Mouse (Mus musculus) E14TG2a.4 (cell line): ENCODE data around the gene Slc35a5.

Experiments used
- H3K27me3 ChIP-seq: 2 replicates; pipeline ENCODE4 v1.6.1; 2014; ENCODE audit warnings: low read length, control low read depth; ENCODE audit not compliant: insufficient read depth
- H3K36me3 ChIP-seq: 2 replicates; pipeline ENCODE4 v1.6.1; 2014; ENCODE audit warnings: low read length, control low read depth; ENCODE audit not compliant: insufficient read depth
- H3K4me1 ChIP-seq: replicated peaks from 2 replicates; pipeline ENCODE4 v1.6.1; 2014; ENCODE audit warnings: low read depth, low read length, control low read depth
- H3K4me3 ChIP-seq: replicated peaks from 2 replicates; pipeline ENCODE4 v1.5.1; 2014; ENCODE audit warnings: mild to moderate bottlenecking, low read length
- H3K9me3 ChIP-seq: 2 replicates; pipeline ENCODE4 v1.6.1; 2014; ENCODE audit warnings: low read length, control low read depth
- CTCF ChIP-seq: conservative IDR thresholded peaks from 2 replicates; pipeline ENCODE4 v1.5.1; 2014; ENCODE audit warnings: low read length
- NANOG ChIP-seq: IDR thresholded peaks from 2 replicates; pipeline ENCODE4 v1.6.1; 2014; ENCODE audit warnings: borderline replicate concordance, low read length, mixed read lengths
- POU5F1 ChIP-seq: IDR thresholded peaks from 2 replicates; pipeline ENCODE4 v1.6.1; 2014; ENCODE audit warnings: low read length, borderline replicate concordance

Gene Slc35a5

DNA sequence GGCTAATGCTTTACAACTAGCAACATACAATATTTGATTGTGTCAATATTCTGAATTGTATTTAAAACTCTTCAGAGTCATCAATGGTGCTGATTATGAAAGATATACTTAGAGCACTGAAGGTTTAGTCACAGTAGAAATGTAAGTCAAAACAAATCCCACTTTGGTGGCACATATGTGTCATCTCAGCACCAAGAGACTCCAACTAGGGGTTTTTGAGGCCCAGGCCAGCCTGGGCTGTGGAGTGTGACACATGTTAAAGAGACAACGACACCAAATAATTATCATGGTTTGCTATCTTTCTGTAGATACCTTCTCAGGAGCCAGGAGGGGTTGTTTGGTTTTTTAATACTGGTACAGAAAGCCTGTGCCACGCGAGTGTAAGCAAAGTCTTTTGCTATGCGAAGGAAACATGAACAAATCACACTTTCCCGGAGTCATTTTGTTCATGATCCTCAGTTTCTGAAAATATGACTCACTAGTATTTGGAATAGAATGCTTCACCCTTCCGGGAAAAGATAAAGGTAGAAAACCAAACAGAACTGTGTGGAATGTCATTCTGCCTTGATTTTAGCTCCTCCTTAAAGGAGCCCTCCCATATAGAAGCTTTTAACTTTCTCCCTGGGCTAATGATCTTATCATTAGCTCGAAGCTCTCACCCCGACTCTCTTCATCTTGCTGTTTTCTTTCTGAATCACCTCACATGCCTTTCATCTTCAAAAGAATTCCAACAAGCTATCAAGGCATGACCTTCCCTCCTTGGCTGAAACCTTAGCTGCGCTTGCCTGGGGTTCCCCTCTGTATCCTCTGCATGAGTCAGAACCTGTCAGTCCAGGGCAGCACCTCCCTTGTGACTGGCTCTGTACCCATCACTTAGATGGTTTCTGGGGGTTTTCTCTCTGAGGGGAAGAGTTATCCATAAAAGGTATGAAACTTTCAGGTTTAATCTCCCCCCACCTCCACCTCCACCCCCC lies 34.0 kb downstream of the Slc35a5 start:
- H3K36me3 ChIP-seq: no peaks in the 10 kb centered on the region
- H3K27me3 ChIP-seq: no peaks in the 10 kb centered on the region
- no peaks in the 10 kb centered on the region for H3K4me1 ChIP-seq
- H3K9me3 ChIP-seq: no peaks in the 10 kb centered on the region
- no peak overlapping the region for H3K4me3 ChIP-seq
- no peak for TF ChIP-seq NANOG
- no peak for TF ChIP-seq CTCF
- TF ChIP-seq POU5F1: no peak

DNA sequence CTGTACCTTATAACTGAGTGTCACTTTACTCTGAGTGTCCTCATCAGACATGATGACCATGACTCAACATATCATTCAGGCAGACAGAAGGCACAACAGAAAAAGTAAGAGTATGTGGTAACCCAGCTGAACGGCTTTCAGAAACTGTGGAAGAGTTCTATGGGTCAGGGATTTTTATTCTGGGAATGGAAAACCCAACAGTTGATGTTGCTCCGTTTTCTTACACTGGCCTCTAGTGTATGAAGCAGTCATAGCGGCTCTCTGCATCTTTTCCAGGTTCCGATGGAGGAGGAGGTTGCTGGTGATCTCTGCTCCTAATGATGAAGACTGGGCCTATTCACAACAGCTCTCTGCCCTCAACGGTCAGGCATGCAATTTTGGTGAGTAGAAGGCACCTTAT lies 35.9 kb downstream of the Slc35a5 start:
- Histone ChIP-seq H3K9me3 (no peaks in the 10 kb centered on the region), H3K27me3 (no peaks in the 10 kb centered on the region), H3K4me1 (no peaks in the 10 kb centered on the region), H3K4me3 (no peak overlapping the region), H3K36me3 (no peaks in the 10 kb centered on the region)
- TF ChIP-seq POU5F1 (no peak), CTCF (peak; percentile 45)

DNA sequence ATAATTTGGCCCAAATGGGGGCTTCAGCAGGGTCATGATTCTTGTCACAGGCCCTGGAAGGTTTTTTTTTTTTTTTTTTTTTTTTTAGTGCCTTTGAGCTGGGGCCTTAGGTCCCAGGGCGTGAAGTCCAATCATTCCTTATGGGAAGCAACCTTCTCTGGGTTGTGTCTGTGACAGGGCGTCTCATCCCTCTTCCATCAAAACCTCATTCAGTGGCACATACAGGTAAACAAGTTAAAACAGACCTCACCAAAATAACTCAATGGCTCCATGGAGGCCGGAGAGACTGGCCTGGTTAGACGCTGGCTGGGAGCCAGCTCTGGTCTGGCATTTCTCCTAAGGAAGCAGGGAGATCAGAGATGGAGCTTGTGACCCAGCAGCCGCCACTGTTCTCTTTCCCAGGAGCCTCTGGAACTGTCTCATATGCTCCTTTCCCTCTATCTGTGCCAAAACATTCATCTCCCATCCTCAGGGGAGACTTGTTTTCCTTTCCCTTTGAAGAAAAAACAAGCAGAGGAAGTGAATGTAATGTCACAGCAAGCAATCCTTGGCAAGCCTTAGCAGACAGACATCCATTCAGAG lies 37.6 kb downstream of the Slc35a5 start:
- no peak for TF ChIP-seq CTCF
- no peak for TF ChIP-seq NANOG
- no peak for TF ChIP-seq POU5F1
- no peaks in the 10 kb centered on the region for H3K4me1 ChIP-seq
- H3K27me3 ChIP-seq: no peaks in the 10 kb centered on the region
- H3K36me3 ChIP-seq: no peaks in the 10 kb centered on the region
- no peak overlapping the region for H3K4me3 ChIP-seq
- H3K9me3 ChIP-seq: no peaks in the 10 kb centered on the region

DNA sequence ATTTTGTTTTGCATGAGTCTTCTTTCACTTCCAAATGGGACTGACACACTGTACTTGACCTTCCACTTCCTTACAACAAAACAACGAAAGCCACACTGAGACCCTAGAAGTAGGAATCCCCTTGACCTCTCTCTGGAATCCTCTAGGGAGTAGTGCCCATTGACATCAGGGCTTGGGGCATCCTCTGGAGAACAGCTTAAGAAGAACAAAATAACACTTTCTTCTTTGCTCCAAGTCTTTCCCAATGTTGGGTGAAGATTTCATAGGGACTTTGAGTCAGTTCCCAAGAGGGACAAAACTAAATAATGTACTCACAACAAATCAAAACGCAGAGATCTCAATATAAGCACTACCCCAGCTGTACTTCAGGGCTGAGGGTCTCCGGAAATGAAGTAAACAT lies 39.7 kb downstream of the Slc35a5 start:
- Histone ChIP-seq H3K36me3 (no peaks in the 10 kb centered on the region), H3K9me3 (no peaks in the 10 kb centered on the region), H3K4me1 (no peaks in the 10 kb centered on the region), H3K27me3 (no peaks in the 10 kb centered on the region), H3K4me3 (no peak overlapping the region)
- TF ChIP-seq NANOG (no peak), CTCF (no peak), POU5F1 (no peak)

DNA sequence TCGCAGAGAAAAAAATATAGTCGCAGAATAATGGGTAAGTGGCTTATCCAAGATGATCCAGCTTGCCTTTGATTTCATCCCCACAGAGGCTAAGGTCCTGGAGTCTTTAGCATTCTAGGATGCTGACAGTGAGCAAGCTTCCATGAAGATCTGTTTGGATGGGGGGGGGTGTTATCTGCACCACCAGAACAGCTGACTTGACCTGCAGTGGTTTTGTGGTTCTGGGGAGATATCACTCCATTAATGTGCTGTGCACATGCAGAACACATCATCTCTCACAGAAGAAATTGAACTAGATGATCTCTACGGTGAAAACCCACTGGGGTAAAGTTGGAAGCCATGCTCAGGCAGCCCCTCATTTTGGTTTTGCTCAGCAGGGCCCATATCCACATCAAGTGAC lies 41.3 kb downstream of the Slc35a5 start:
- no peak for TF ChIP-seq NANOG
- no peak for TF ChIP-seq CTCF
- TF ChIP-seq POU5F1: no peak
- H3K4me1 ChIP-seq: no peaks in the 10 kb centered on the region
- H3K9me3 ChIP-seq: no peaks in the 10 kb centered on the region
- H3K27me3 ChIP-seq: no peaks in the 10 kb centered on the region
- H3K36me3 ChIP-seq: no peaks in the 10 kb centered on the region
- no peak overlapping the region for H3K4me3 ChIP-seq

DNA sequence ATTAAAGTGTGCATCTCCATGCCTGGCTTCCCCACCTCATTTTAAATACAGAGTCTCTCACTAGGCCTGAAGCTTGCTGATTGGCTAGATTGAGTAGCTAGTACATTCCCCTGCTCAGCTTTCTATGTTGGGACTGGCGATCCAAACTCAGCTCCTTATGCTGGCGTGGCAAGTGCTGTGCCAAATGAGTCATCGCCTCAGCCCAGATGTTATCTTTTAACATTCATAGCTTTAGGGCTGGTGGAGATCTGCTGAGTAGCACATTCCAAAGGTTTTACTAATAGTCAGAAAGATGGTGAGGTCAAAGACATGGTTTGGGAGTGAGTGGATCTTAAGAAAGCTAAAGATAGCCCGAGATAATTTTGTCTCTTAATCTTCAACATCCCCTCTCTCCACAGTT lies 48.0 kb downstream of the Slc35a5 start:
- no peaks in the 10 kb centered on the region for H3K4me1 ChIP-seq
- H3K9me3 ChIP-seq: no peaks in the 10 kb centered on the region
- TF ChIP-seq NANOG: no peak
- TF ChIP-seq POU5F1: no peak
- TF ChIP-seq CTCF: no peak
- H3K27me3 ChIP-seq: no peaks in the 10 kb centered on the region
- H3K4me3 ChIP-seq: no peak overlapping the region
- H3K36me3 ChIP-seq: no peaks in the 10 kb centered on the region

DNA sequence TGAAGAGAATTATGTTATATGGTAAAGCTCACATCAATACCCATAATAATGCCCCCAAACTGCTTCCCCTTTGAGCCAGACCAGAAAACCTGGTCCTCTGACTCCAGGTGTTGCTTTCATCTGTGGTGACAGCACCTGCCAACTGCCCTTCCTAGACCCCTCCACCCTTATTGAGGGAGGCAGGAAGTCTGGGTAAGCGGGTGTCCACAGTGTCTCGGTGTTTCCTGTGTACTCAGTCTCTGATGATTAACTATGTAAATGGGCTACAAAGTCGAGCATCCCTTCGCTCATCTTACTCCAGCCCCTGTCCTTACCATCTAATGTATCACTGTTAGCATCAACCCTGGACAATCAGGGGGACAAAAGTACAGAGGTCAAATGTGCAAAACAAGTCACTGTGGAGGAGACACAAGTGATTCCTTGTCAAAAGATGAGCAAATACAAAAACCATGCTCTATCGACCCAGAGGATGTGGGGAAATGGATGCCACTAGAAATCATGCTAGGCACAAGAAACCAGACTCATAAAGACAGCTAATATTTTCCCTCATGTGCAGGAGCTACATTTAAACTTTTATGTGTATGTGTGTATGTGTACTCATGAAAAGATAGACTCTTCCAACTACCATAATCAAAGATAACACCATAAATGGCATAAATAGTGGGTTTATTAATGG lies 50.2 kb downstream of the Slc35a5 start:
- Histone ChIP-seq H3K9me3 (no peaks in the 10 kb centered on the region), H3K4me1 (no peaks in the 10 kb centered on the region), H3K4me3 (no peak overlapping the region), H3K27me3 (no peaks in the 10 kb centered on the region), H3K36me3 (no peaks in the 10 kb centered on the region)
- TF ChIP-seq CTCF: no peak
- TF ChIP-seq NANOG: no peak
- no peak for TF ChIP-seq POU5F1

DNA sequence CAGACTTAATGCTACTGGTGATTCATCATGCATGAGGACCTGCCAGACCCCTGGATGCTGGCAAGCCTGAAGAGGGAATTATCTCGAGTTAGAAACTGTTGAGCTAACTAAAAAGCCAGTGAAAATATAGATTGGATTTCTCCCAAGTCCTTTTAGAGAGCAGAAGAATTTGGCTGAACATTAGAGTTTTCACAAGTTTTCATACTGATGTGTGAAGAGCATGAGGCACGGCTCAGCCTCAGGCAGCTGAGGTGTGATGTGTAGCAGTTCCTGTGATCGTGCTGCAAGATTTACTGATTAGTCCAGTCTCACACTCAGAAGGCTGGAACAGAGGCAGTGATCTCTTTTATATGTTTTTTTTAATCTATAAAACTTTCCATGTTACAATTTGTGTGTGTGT lies 53.5 kb downstream of the Slc35a5 start:
- H3K36me3 ChIP-seq: no peaks in the 10 kb centered on the region
- TF ChIP-seq CTCF (no peak), POU5F1 (no peak), NANOG (no peak)
- no peaks in the 10 kb centered on the region for H3K9me3 ChIP-seq
- H3K4me3 ChIP-seq: no peak overlapping the region
- H3K27me3 ChIP-seq: no peaks in the 10 kb centered on the region
- no peaks in the 10 kb centered on the region for H3K4me1 ChIP-seq
